ENCODE assay signal across 7 mouse cellular contexts in genomic region chr11:101986913-101987312, GRCm38 (mm10). TPM values are rescaled to one million over a fixed set of nuclear protein-coding genes. Genes with fewer than 3 reads are reported as not detected.
DNase-seq lines count a peak whose midpoint lies in the region; ATAC-seq lines count a peak whose summit lies in the region.

TSS of gene Dusp3 (minus strand) at chr11:101987013.

- 0 out of 2 replicates have a peak, but pooled peaks cover 2% of the 10 kb centered on the region for H3K27me3 ChIP-seq in neural tube, embryonic 11.5 days (ENCODE audit: control insufficient read depth, insufficient read depth, low read length)
- H3K27me3 ChIP-seq in forebrain, embryonic 14.5 days (replicated peaks; ENCODE audit: control insufficient read depth, insufficient read depth, low read length): no peaks in the 10 kb centered on the region
- peaks cover 7% of the 10 kb centered on the region for H3K27me3 ChIP-seq in hindbrain, embryonic 13.5 days
- H3K27me3 ChIP-seq in midbrain, embryonic 10.5 days (ENCODE audit: low read depth, poor library complexity, severe bottlenecking): peaks cover 42% of the 10 kb centered on the region

- H3K4me2 ChIP-seq in neural tube, embryonic 11.5 days (ENCODE audit: low read depth): no peak within 1 kb of the TSS
- no peak within 1 kb of the TSS for H3K4me2 ChIP-seq in forebrain, embryonic 14.5 days (ENCODE audit: low read length)
- H3K4me2 ChIP-seq in hindbrain, embryonic 13.5 days: no peak within 1 kb of the TSS

- H3K4me3 ChIP-seq in neural tube, embryonic 11.5 days (ENCODE audit: low read depth, low read length): no peak within 1 kb of the TSS
- H3K4me3 ChIP-seq in forebrain, embryonic 14.5 days (ENCODE audit: low read depth, low read length): no peak within 1 kb of the TSS
- H3K4me3 ChIP-seq in hindbrain, embryonic 13.5 days: no peak within 1 kb of the TSS
- H3K4me3 ChIP-seq in midbrain, embryonic 10.5 days: no peak within 1 kb of the TSS

- H3K9ac ChIP-seq in neural tube, embryonic 11.5 days (ENCODE audit: low read length): no peak within 1 kb of the TSS
- H3K9ac ChIP-seq in forebrain, embryonic 14.5 days (ENCODE audit: low read length): no peak within 1 kb of the TSS
- no peak within 1 kb of the TSS for H3K9ac ChIP-seq in hindbrain, embryonic 13.5 days

- peaks cover 9% of the 10 kb centered on the region; the same call in 1 of the 2 replicates for H3K4me1 ChIP-seq in neural tube, embryonic 11.5 days (ENCODE audit: control insufficient read depth, insufficient read depth, low read length)
- 0 out of 2 replicates have a peak, but pooled peaks cover 5% of the 10 kb centered on the region for H3K4me1 ChIP-seq in forebrain, embryonic 14.5 days (ENCODE audit: control insufficient read depth, insufficient read depth, low read length)
- H3K4me1 ChIP-seq in hindbrain, embryonic 13.5 days (replicated peaks): peaks cover 29% of the 10 kb centered on the region
- H3K4me1 ChIP-seq in midbrain, embryonic 10.5 days: peaks cover 36% of the 10 kb centered on the region

- WGBS in neural tube, embryonic 11.5 days: 89% methylated on average over 3 of the region's 3 CpGs
- WGBS in forebrain, embryonic 14.5 days: 75% methylated on average over 3 of the region's 3 CpGs
- WGBS in hindbrain, embryonic 13.5 days: 85% methylated on average over 3 of the region's 3 CpGs
- 82% methylated on average over 3 of the region's 3 CpGs for WGBS in midbrain, embryonic 10.5 days

- no peak for ATAC-seq in neural tube, embryonic 11.5 days (ENCODE audit: insufficient read depth, low FRiP score, low TSS enrichment)
- no peak for ATAC-seq in forebrain, embryonic 14.5 days
- ATAC-seq in hindbrain, embryonic 13.5 days (ENCODE audit: low FRiP score): no peak

- no peaks in the 10 kb centered on the region for H3K36me3 ChIP-seq in neural tube, embryonic 11.5 days (ENCODE audit: control insufficient read depth, insufficient read depth, low read length)
- H3K36me3 ChIP-seq in forebrain, embryonic 14.5 days (ENCODE audit: control insufficient read depth, insufficient read depth, low read length): no peaks in the 10 kb centered on the region
- H3K36me3 ChIP-seq in hindbrain, embryonic 13.5 days: no peaks in the 10 kb centered on the region
- no peaks in the 10 kb centered on the region for H3K36me3 ChIP-seq in midbrain, embryonic 10.5 days

- no peaks in the 10 kb centered on the region for H3K9me3 ChIP-seq in neural tube, embryonic 11.5 days (ENCODE audit: control insufficient read depth, low read length)
- no peaks in the 10 kb centered on the region for H3K9me3 ChIP-seq in forebrain, embryonic 14.5 days (replicated peaks; ENCODE audit: control insufficient read depth, low read length)
- H3K9me3 ChIP-seq in hindbrain, embryonic 13.5 days: no peaks in the 10 kb centered on the region
- H3K9me3 ChIP-seq in midbrain, embryonic 10.5 days (replicated peaks): no peaks in the 10 kb centered on the region

- H3K27ac ChIP-seq in neural tube, embryonic 11.5 days (ENCODE audit: low read depth, low read length): no peak within 1 kb of the TSS
- H3K27ac ChIP-seq in forebrain, embryonic 14.5 days (ENCODE audit: low read depth, low read length): no peak within 1 kb of the TSS
- H3K27ac ChIP-seq in hindbrain, embryonic 13.5 days: no peak within 1 kb of the TSS
- no peak within 1 kb of the TSS for H3K27ac ChIP-seq in midbrain, embryonic 10.5 days (replicated peaks)

- no peak for DNase-seq in neural tube, embryonic 11.5 days (ENCODE audit: low spot score)
- no peak for DNase-seq in neural tube, embryonic 10.5 days (ENCODE audit: extremely low spot score, low spot score)
- no peak for DNase-seq in forebrain, embryonic 14.5 days (ENCODE audit: low spot score)
- no peak for DNase-seq in midbrain, embryonic 10.5 days (ENCODE audit: low spot score)
- no peak for DNase-seq in right cerebral cortex, adult 18-20 months
- no peak for DNase-seq in urinary bladder, postnatal 14 days (ENCODE audit: low spot score)

RNA-seq across cellular contexts. Expression of gene Dusp3, which starts in this region (rescaled TPM):
- 14.0 and 15.3 TPM in 2 replicates for polyA plus RNA-seq in neural tube, embryonic 11.5 days (2014; fragmentation: Nextera tagmentation; extraction: Ambion mirVana)
- 10.4 and 12.2 TPM in 2 replicates for polyA plus RNA-seq in forebrain, embryonic 14.5 days (2014; fragmentation: Nextera tagmentation; extraction: Ambion mirVana)
- polyA plus RNA-seq in hindbrain, embryonic 13.5 days (2015; fragmentation: Nextera tagmentation; extraction: Ambion mirVana): 15.4 and 16.0 TPM in 2 replicates
- 12.2 and 13.1 TPM in 2 replicates for polyA plus RNA-seq in midbrain, embryonic 10.5 days (2016; fragmentation: Nextera tagmentation; extraction: Ambion mirVana)
